Mouse (Mus musculus): Measurements from ENCODE around the gene Tnr. TPM values are rescaled to one million over a fixed set of nuclear protein-coding genes. Genes with fewer than 3 reads are reported as not detected.
"Not testable (repeated sequence)": the region's sequence is repeated elsewhere in the genome, so short reads cannot be mapped to it uniquely, and the experiment has no call there.

The Tnr gene
- polyA plus RNA-seq, 1 experiment from 2014 or later: not detected

GRCm38 (mm10) chr1:159963351-159963750 lies 439.8 kb downstream of the Tnr start:
- H3K27ac ChIP-seq (replicated peaks; ENCODE audit: low read depth, low read length): no peak overlapping the region
- H3K9ac ChIP-seq (ENCODE audit: low read length): no peak overlapping the region
- DNase-seq (ENCODE audit: low spot score) (no peak), ATAC-seq (ENCODE audit: insufficient number of reproducible peaks, low FRiP score, low TSS enrichment, low read depth) (no peak)
- no peaks in the 10 kb centered on the region for H3K36me3 ChIP-seq (ENCODE audit: control insufficient read depth, insufficient read depth, low read length)
- no peaks in the 10 kb centered on the region for H3K9me3 ChIP-seq (ENCODE audit: control insufficient read depth, low read length)
- no peaks in the 10 kb centered on the region for H3K27me3 ChIP-seq (ENCODE audit: control insufficient read depth, insufficient read depth, low read length)
- no peak overlapping the region for H3K4me3 ChIP-seq (ENCODE audit: low read depth, low read length)
- no peaks in the 10 kb centered on the region for H3K4me1 ChIP-seq (ENCODE audit: control insufficient read depth, insufficient read depth, low read length)
- H3K4me2 ChIP-seq (ENCODE audit: low read depth, severe bottlenecking): no peak overlapping the region
- WGBS: 74% methylated on average over 4 of the region's 4 CpGs

GRCm38 (mm10) chr1:159966286-159966685 lies 442.7 kb downstream of the Tnr start:
- not testable (repeated sequence) for H3K27ac ChIP-seq (replicated peaks; ENCODE audit: low read depth, low read length); H3K4me3 ChIP-seq (ENCODE audit: low read depth, low read length); H3K27me3 ChIP-seq (ENCODE audit: control insufficient read depth, insufficient read depth, low read length); DNase-seq (ENCODE audit: low spot score); H3K9ac ChIP-seq (ENCODE audit: low read length); H3K4me2 ChIP-seq (ENCODE audit: low read depth, severe bottlenecking); H3K9me3 ChIP-seq (ENCODE audit: control insufficient read depth, low read length); H3K4me1 ChIP-seq (ENCODE audit: control insufficient read depth, insufficient read depth, low read length); H3K36me3 ChIP-seq (ENCODE audit: control insufficient read depth, insufficient read depth, low read length); ATAC-seq (ENCODE audit: insufficient number of reproducible peaks, low FRiP score, low TSS enrichment, low read depth)

GRCm38 (mm10) chr1:159968395-159968794 lies 444.8 kb downstream of the Tnr start:
- no peak for ATAC-seq (ENCODE audit: insufficient number of reproducible peaks, low FRiP score, low TSS enrichment, low read depth)
- H3K4me1 ChIP-seq (ENCODE audit: control insufficient read depth, insufficient read depth, low read length): no peaks in the 10 kb centered on the region
- H3K4me2 ChIP-seq (ENCODE audit: low read depth, severe bottlenecking): no peak overlapping the region
- DNase-seq (ENCODE audit: low spot score): no peak
- H3K9ac ChIP-seq (ENCODE audit: low read length): no peak overlapping the region
- no peaks in the 10 kb centered on the region for H3K36me3 ChIP-seq (ENCODE audit: control insufficient read depth, insufficient read depth, low read length)
- no peak overlapping the region for H3K27ac ChIP-seq (replicated peaks; ENCODE audit: low read depth, low read length)
- no peaks in the 10 kb centered on the region for H3K27me3 ChIP-seq (ENCODE audit: control insufficient read depth, insufficient read depth, low read length)
- H3K4me3 ChIP-seq (ENCODE audit: low read depth, low read length): no peak overlapping the region
- H3K9me3 ChIP-seq (ENCODE audit: control insufficient read depth, low read length): no peaks in the 10 kb centered on the region

GRCm38 (mm10) chr1:159977786-159978185 lies 454.2 kb downstream of the Tnr start:
- H3K9ac ChIP-seq (ENCODE audit: low read length): no peak overlapping the region
- no peaks in the 10 kb centered on the region for H3K9me3 ChIP-seq (ENCODE audit: control insufficient read depth, low read length)
- H3K4me3 ChIP-seq (ENCODE audit: low read depth, low read length): no peak overlapping the region
- DNase-seq (ENCODE audit: low spot score) (no peak), ATAC-seq (ENCODE audit: insufficient number of reproducible peaks, low FRiP score, low TSS enrichment, low read depth) (no peak)
- H3K4me1 ChIP-seq (ENCODE audit: control insufficient read depth, insufficient read depth, low read length): no peaks in the 10 kb centered on the region
- H3K27me3 ChIP-seq (ENCODE audit: control insufficient read depth, insufficient read depth, low read length): no peaks in the 10 kb centered on the region
- no peak overlapping the region for H3K4me2 ChIP-seq (ENCODE audit: low read depth, severe bottlenecking)
- 57% methylated on average over 2 of the region's 2 CpGs for WGBS
- no peak overlapping the region for H3K27ac ChIP-seq (replicated peaks; ENCODE audit: low read depth, low read length)
- H3K36me3 ChIP-seq (ENCODE audit: control insufficient read depth, insufficient read depth, low read length): no peaks in the 10 kb centered on the region

- Histone ChIP-seq H3K4me2 (ENCODE audit: low read depth, severe bottlenecking) (no peak overlapping the region), H3K4me1 (ENCODE audit: control insufficient read depth, insufficient read depth, low read length) (no peaks in the 10 kb centered on the region), H3K9ac (ENCODE audit: low read length) (no peak overlapping the region), H3K4me3 (ENCODE audit: low read depth, low read length) (no peak overlapping the region), H3K27me3 (ENCODE audit: control insufficient read depth, insufficient read depth, low read length) (no peaks in the 10 kb centered on the region), H3K36me3 (ENCODE audit: control insufficient read depth, insufficient read depth, low read length) (no peaks in the 10 kb centered on the region), H3K9me3 (ENCODE audit: control insufficient read depth, low read length) (no peaks in the 10 kb centered on the region), H3K27ac (replicated peaks; ENCODE audit: low read depth, low read length) (no peak overlapping the region)
- 86% methylated on average over 2 of the region's 2 CpGs for WGBS
- DNase-seq (ENCODE audit: low spot score): no peak
- ATAC-seq (ENCODE audit: insufficient number of reproducible peaks, low FRiP score, low TSS enrichment, low read depth): no peak
These were observed 455.5 kb downstream of the Tnr start for GRCm38 (mm10) chr1:159979096-159979495.

DNA sequence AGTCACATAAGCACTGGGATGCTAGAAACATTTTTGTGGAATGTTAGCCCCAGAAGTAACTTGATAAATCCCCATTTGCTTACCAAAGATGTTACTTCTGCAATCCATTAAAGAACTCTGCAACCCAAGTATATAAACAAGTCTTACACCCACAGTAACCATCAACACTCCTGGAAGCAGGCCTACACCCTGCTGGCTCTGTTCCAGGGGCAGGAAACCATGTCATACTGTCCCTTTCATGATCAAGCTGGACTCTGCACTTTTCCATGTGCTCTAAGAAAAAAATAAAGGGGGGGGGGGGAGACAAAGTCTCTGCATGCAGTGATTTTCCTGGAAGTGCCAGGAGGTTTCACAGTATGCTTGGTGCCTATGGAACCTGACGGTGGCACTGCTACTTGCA lies 456.8 kb downstream of the Tnr start:
- H3K4me1 ChIP-seq (ENCODE audit: control insufficient read depth, insufficient read depth, low read length): no peaks in the 10 kb centered on the region
- no peak overlapping the region for H3K9ac ChIP-seq (ENCODE audit: low read length)
- H3K36me3 ChIP-seq (ENCODE audit: control insufficient read depth, insufficient read depth, low read length): no peaks in the 10 kb centered on the region
- no peak for DNase-seq (ENCODE audit: low spot score)
- 93% methylated on average over 1 of the region's 1 CpGs for WGBS
- no peak overlapping the region for H3K4me3 ChIP-seq (ENCODE audit: low read depth, low read length)
- no peaks in the 10 kb centered on the region for H3K27me3 ChIP-seq (ENCODE audit: control insufficient read depth, insufficient read depth, low read length)
- no peaks in the 10 kb centered on the region for H3K9me3 ChIP-seq (ENCODE audit: control insufficient read depth, low read length)
- H3K27ac ChIP-seq (replicated peaks; ENCODE audit: low read depth, low read length): no peak overlapping the region
- ATAC-seq (ENCODE audit: insufficient number of reproducible peaks, low FRiP score, low TSS enrichment, low read depth): no peak
- no peak overlapping the region for H3K4me2 ChIP-seq (ENCODE audit: low read depth, severe bottlenecking)

Data from limb, embryonic 11.5 days (tissue).